Mouse (Mus musculus): ENCODE measurements around the gene Trim60. TPM values are rescaled to one million over a fixed set of nuclear protein-coding genes. Genes with fewer than 3 reads are reported as not detected.

Trim60 gene
- polyA plus RNA-seq, 1 experiment from 2014 or later: not detected

- no peaks in the 10 kb centered on the region for H3K4me1 ChIP-seq
- 96% methylated on average over 6 of the region's 6 CpGs for whole genome bisulfite sequencing
- DNase-seq (ENCODE audit: low spot score): no peak
These were observed 66.3 kb downstream of the Trim60 start for GRCm38 (mm10) chr8:64952101-64952500.

More at GRCm38 (mm10) chr8:64952101-64952500, 66.3 kb downstream of the Trim60 start:
- no peak overlapping the region for H3K4me3 ChIP-seq
- H3K27me3 ChIP-seq (ENCODE audit: low read depth, poor library complexity, severe bottlenecking): no peaks in the 10 kb centered on the region
- no peaks in the 10 kb centered on the region for H3K9me3 ChIP-seq (replicated peaks)
- no peaks in the 10 kb centered on the region for H3K36me3 ChIP-seq
- no peak overlapping the region for H3K27ac ChIP-seq

Other genes with a start within 250 kb of the Trim60 start
- 11.0 and 11.7 TPM in 2 replicates for gene Klhl2, start 168.6 kb downstream of the Trim60 start, polyA plus RNA-seq (2016; fragmentation: Nextera tagmentation; extraction: Ambion mirVana)
- 17.8 and 19.2 TPM in 2 replicates for gene Tmem192, start 71.4 kb downstream of the Trim60 start, polyA plus RNA-seq (2016; fragmentation: Nextera tagmentation; extraction: Ambion mirVana)
- not detected in 2 replicates for gene Trim75, start 30.8 kb downstream of the Trim60 start, polyA plus RNA-seq (2016; fragmentation: Nextera tagmentation; extraction: Ambion mirVana)
- gene Trim61, start 61 bp downstream of the Trim60 start, polyA plus RNA-seq (2016; fragmentation: Nextera tagmentation; extraction: Ambion mirVana): not detected in 2 replicates
- gene Apela, start 18.8 kb upstream of the Trim60 start, polyA plus RNA-seq (2016; fragmentation: Nextera tagmentation; extraction: Ambion mirVana): 1.8 and 2.4 TPM in 2 replicates
- gene Gm10663, start 56.4 kb upstream of the Trim60 start, polyA plus RNA-seq (2016; fragmentation: Nextera tagmentation; extraction: Ambion mirVana): not detected in 2 replicates
- gene BC030870, start 111.0 kb upstream of the Trim60 start, polyA plus RNA-seq (2016; fragmentation: Nextera tagmentation; extraction: Ambion mirVana): not detected in 2 replicates

Measured in limb, embryonic 10.5 days (tissue).